Mouse (Mus musculus) olfactory bulb, adult 2 months (tissue): Measurements from ENCODE around the gene Prkcd.

Source experiments
- CTCF ChIP-seq: fragments of 200-500 bp; IDR thresholded peaks from 2 replicates; pipeline ENCODE4 v1.5.1; 2012; ENCODE audit warnings: low read depth, mild to moderate bottlenecking, low read length, moderate library complexity; ENCODE audit not compliant: insufficient read depth
- POLR2A ChIP-seq: fragments of 200-500 bp; IDR thresholded peaks from 2 replicates; pipeline ENCODE4 v1.6.1; 2012; ENCODE audit warnings: mild to moderate bottlenecking, low read depth, low read length, moderate library complexity; ENCODE audit not compliant: insufficient read depth

- TF ChIP-seq POLR2A (no peak), CTCF (no peak)
Measured at GRCm38 (mm10) chr14:30551981-30552380, 74.0 kb downstream of the Prkcd start.
